Mouse (Mus musculus) E14TG2a.4 (cell line): Measurements from ENCODE around the gene Vwa3a.

Source experiments
- H3K27me3 ChIP-seq: 2 replicates; pipeline ENCODE4 v1.6.1; 2014; ENCODE audit warnings: low read length, control low read depth; ENCODE audit not compliant: insufficient read depth
- H3K36me3 ChIP-seq: 2 replicates; pipeline ENCODE4 v1.6.1; 2014; ENCODE audit warnings: low read length, control low read depth; ENCODE audit not compliant: insufficient read depth
- H3K4me1 ChIP-seq: replicated peaks from 2 replicates; pipeline ENCODE4 v1.6.1; 2014; ENCODE audit warnings: low read depth, low read length, control low read depth
- H3K4me3 ChIP-seq: replicated peaks from 2 replicates; pipeline ENCODE4 v1.5.1; 2014; ENCODE audit warnings: mild to moderate bottlenecking, low read length
- H3K9me3 ChIP-seq: 2 replicates; pipeline ENCODE4 v1.6.1; 2014; ENCODE audit warnings: low read length, control low read depth
- CTCF ChIP-seq: conservative IDR thresholded peaks from 2 replicates; pipeline ENCODE4 v1.5.1; 2014; ENCODE audit warnings: low read length
- NANOG ChIP-seq: IDR thresholded peaks from 2 replicates; pipeline ENCODE4 v1.6.1; 2014; ENCODE audit warnings: borderline replicate concordance, low read length, mixed read lengths
- POU5F1 ChIP-seq: IDR thresholded peaks from 2 replicates; pipeline ENCODE4 v1.6.1; 2014; ENCODE audit warnings: low read length, borderline replicate concordance

The Vwa3a gene

GRCm38 (mm10) chr7:120844689-120845088 lies 105.6 kb downstream of the Vwa3a start:
- Histone ChIP-seq H3K4me1 (peaks cover 44% of the 10 kb centered on the region), H3K27me3 (peaks cover 88% of the 10 kb centered on the region), H3K36me3 (peaks cover 18% of the 10 kb centered on the region; the same call in 1 of the 2 replicates), H3K9me3 (no peaks in the 10 kb centered on the region), H3K4me3 (peak overlapping the region; percentile 87)
- TF ChIP-seq POU5F1 (no peak), CTCF (no peak), NANOG (no peak)

- Histone ChIP-seq H3K9me3 (no peaks in the 10 kb centered on the region), H3K36me3 (peaks cover 18% of the 10 kb centered on the region; the same call in 1 of the 2 replicates), H3K4me1 (peaks cover 35% of the 10 kb centered on the region), H3K4me3 (no peak overlapping the region), H3K27me3 (peaks cover 83% of the 10 kb centered on the region)
- TF ChIP-seq CTCF (no peak), NANOG (no peak), POU5F1 (no peak)
These were observed 109.9 kb downstream of the Vwa3a start for GRCm38 (mm10) chr7:120848831-120849512.

GRCm38 (mm10) chr7:120850165-120850564 lies 111.0 kb downstream of the Vwa3a start:
- peaks cover 23% of the 10 kb centered on the region for H3K4me1 ChIP-seq
- TF ChIP-seq NANOG: no peak
- no peak for TF ChIP-seq CTCF
- TF ChIP-seq POU5F1: no peak
- peaks cover 75% of the 10 kb centered on the region for H3K27me3 ChIP-seq
- no peak overlapping the region for H3K4me3 ChIP-seq
- H3K9me3 ChIP-seq: no peaks in the 10 kb centered on the region
- H3K36me3 ChIP-seq: peaks cover 18% of the 10 kb centered on the region; the same call in 1 of the 2 replicates
